Mouse (Mus musculus) testis, adult 2 months (tissue): ENCODE results near the gene Mfsd10.

Experiments
- CTCF ChIP-seq: fragments of 200-500 bp; IDR thresholded peaks from 2 replicates; pipeline ENCODE4 v1.5.1; 2012; ENCODE audit warnings: low read depth, mild to moderate bottlenecking, inconsistent platforms, low read length, moderate library complexity; ENCODE audit not compliant: control insufficient read depth, insufficient read depth, insufficient replicate concordance
- POLR2A ChIP-seq: fragments of 200-500 bp; IDR thresholded peaks from 2 replicates; pipeline ENCODE4 v1.6.1; 2012; ENCODE audit warnings: low read depth, mild to moderate bottlenecking, inconsistent platforms, low read length, moderate library complexity; ENCODE audit not compliant: control insufficient read depth

DNA sequence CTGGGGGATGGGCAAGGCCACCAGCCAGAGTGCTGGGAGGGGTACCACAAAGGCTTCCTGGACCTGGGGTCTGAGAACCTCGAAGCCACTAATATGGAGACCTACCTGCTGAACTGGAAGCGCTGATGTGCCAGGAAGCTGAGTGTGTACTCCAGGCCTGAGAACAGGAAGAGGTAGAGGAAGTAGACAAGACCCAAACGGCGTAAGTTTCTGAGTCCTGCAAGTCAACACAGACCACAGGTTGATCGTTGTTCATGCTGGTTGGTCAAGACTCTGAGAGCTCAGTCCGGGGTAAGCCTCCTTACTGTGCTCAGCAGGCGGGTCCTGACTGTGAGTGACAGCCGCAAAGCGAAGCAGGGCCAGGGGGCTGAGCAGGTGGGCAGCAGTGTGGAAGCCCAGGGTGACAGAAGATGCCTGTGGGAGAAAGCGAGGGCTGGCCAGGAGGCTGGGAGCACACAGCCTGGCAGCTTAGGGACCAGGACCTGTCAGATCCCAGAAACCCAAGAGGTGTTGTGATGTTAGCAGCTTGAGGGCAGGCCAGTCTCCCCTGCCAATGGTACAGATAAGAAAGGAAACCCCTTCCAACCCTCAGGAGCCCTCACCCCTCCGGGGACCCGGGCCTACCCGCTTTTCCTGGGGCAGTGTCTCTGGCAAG is 2.1 kb downstream of the Mfsd10 start:
- TF ChIP-seq POLR2A (no peak), CTCF (no peak)
